Comparison of ENCODE assay signal across 15 mouse cellular contexts in genomic region chr7:36136571-36136970, GRCm38 (mm10).
A peak's percentile ranks its signal among the peaks of the same experiment; 100 is the strongest.
DNase-seq lines count a peak whose midpoint lies in the region; ATAC-seq and TF ChIP-seq lines count a peak whose summit lies in the region.
"Had no signal": no experiment of that assay in that cellular context is flagged by ENCODE, and none has a peak within 500 bp of the region (broad histone marks: within the 10 kb centered on the region; RNA-seq: fewer than 3 reads in every experiment).

No protein-coding gene starts in this region.

- H3K4me2 ChIP-seq in limb, embryonic 11.5 days (ENCODE audit: low read depth, severe bottlenecking) = no peak overlapping the region
- no peak overlapping the region for H3K4me2 ChIP-seq in midbrain, embryonic 11.5 days
- H3K4me2 ChIP-seq: limb, embryonic 12.5 days had no signal

- no peaks in the 10 kb centered on the region for H3K9me3 ChIP-seq in limb, embryonic 11.5 days (ENCODE audit: control insufficient read depth, low read length)
- H3K9me3 ChIP-seq in limb, embryonic 10.5 days (replicated peaks) = no peaks in the 10 kb centered on the region
- no peaks in the 10 kb centered on the region for H3K9me3 ChIP-seq in hindbrain, embryonic 10.5 days
- H3K9me3 ChIP-seq in midbrain, embryonic 11.5 days (ENCODE audit: control insufficient read depth, low read length) = no peaks in the 10 kb centered on the region
- H3K9me3 ChIP-seq: limb, embryonic 12.5 days had no signal

- ATAC-seq in limb, embryonic 11.5 days (ENCODE audit: insufficient number of reproducible peaks, low FRiP score, low TSS enrichment, low read depth) = peak; percentile 47; the same call in 1 of the 2 replicates
- peak; percentile 74 for ATAC-seq in midbrain, embryonic 11.5 days (ENCODE audit: low FRiP score)
- ATAC-seq in frontal cortex, adult (ENCODE audit: low TSS enrichment) = no peak
- ATAC-seq: activated CD4-positive, CD25-positive, alpha-beta regulatory T cell, adult 4 months; CD4-positive, CD25-positive, alpha-beta regulatory T cell, adult 4 months had no signal

- H3K36me3 ChIP-seq in limb, embryonic 11.5 days (ENCODE audit: control insufficient read depth, insufficient read depth, low read length) = no peaks in the 10 kb centered on the region
- H3K36me3 ChIP-seq in limb, embryonic 10.5 days = no peaks in the 10 kb centered on the region
- H3K36me3 ChIP-seq in hindbrain, embryonic 10.5 days = no peaks in the 10 kb centered on the region
- H3K36me3 ChIP-seq in midbrain, embryonic 11.5 days (ENCODE audit: control insufficient read depth, insufficient read depth, low read length) = no peaks in the 10 kb centered on the region
- H3K36me3 ChIP-seq: limb, embryonic 12.5 days had no signal

- H3K9ac ChIP-seq in limb, embryonic 11.5 days (ENCODE audit: low read length) = no peak overlapping the region
- H3K9ac ChIP-seq in midbrain, embryonic 11.5 days (ENCODE audit: low read length) = no peak overlapping the region
- H3K9ac ChIP-seq: limb, embryonic 12.5 days had no signal

- no peak for TF ChIP-seq POLR2A in brain, embryonic 14.5 days (IDR thresholded peaks at IDR 0.05; ENCODE audit: borderline replicate concordance, extremely low read depth, insufficient read depth, insufficient read length, poor library complexity, severe bottlenecking)

- 36% methylated on average over 5 of the region's 5 CpGs for WGBS in limb, embryonic 11.5 days
- WGBS in limb, embryonic 10.5 days = 39% methylated on average over 5 of the region's 5 CpGs
- WGBS in hindbrain, embryonic 10.5 days = 43% methylated on average over 5 of the region's 5 CpGs
- 48% methylated on average over 5 of the region's 5 CpGs for WGBS in midbrain, embryonic 11.5 days

- H3K4me3 ChIP-seq in limb, embryonic 11.5 days (ENCODE audit: low read depth, low read length) = no peak overlapping the region
- H3K4me3 ChIP-seq in limb, embryonic 10.5 days = no peak overlapping the region
- H3K4me3 ChIP-seq in hindbrain, embryonic 10.5 days = no peak overlapping the region
- no peak overlapping the region for H3K4me3 ChIP-seq in midbrain, embryonic 11.5 days (ENCODE audit: low read depth, low read length)
- H3K4me3 ChIP-seq: limb, embryonic 12.5 days had no signal

- TF ChIP-seq CTCF in brain, embryonic 14.5 days (IDR thresholded peaks at IDR 0.05; ENCODE audit: borderline replicate concordance, extremely low read depth, insufficient read depth, insufficient read length) = no peak

- peaks cover 16% of the 10 kb centered on the region for H3K4me1 ChIP-seq in limb, embryonic 11.5 days (ENCODE audit: control insufficient read depth, insufficient read depth, low read length)
- H3K4me1 ChIP-seq in limb, embryonic 10.5 days = peaks cover 55% of the 10 kb centered on the region
- H3K4me1 ChIP-seq in hindbrain, embryonic 10.5 days (replicated peaks) = peaks cover 41% of the 10 kb centered on the region
- peaks cover 3% of the 10 kb centered on the region for H3K4me1 ChIP-seq in midbrain, embryonic 11.5 days (ENCODE audit: control insufficient read depth, insufficient read depth, low read length)

- H3K27ac ChIP-seq in limb, embryonic 11.5 days (replicated peaks; ENCODE audit: low read depth, low read length) = no peak overlapping the region
- no peak overlapping the region for H3K27ac ChIP-seq in limb, embryonic 10.5 days
- peak overlapping the region; percentile 29; the same call in 1 of the 2 replicates for H3K27ac ChIP-seq in hindbrain, embryonic 10.5 days
- no peak overlapping the region for H3K27ac ChIP-seq in midbrain, embryonic 11.5 days (ENCODE audit: low read depth, low read length)
- H3K27ac ChIP-seq: limb, embryonic 12.5 days had no signal

- DNase-seq in limb, embryonic 11.5 days (ENCODE audit: low spot score) = no peak
- DNase-seq in limb, embryonic 10.5 days (ENCODE audit: low spot score) = no peak
- DNase-seq in brain, embryonic 14.5 days (ENCODE audit: low read depth) = peak; percentile 46
- no peak for DNase-seq in hindbrain, embryonic 10.5 days (ENCODE audit: low spot score)
- DNase-seq in midbrain, embryonic 11.5 days (ENCODE audit: low spot score, missing footprints) = no peak
- no peak for DNase-seq in gastrocnemius, postnatal 25 days
- DNase-seq: cerebellum, adult 11 months; heart, postnatal 36 days; kidney, adult 11 months; layer of hippocampus, postnatal 36 days; thymus, postnatal 14 days had no signal

- no peaks in the 10 kb centered on the region for H3K27me3 ChIP-seq in limb, embryonic 11.5 days (ENCODE audit: control insufficient read depth, insufficient read depth, low read length)
- no peaks in the 10 kb centered on the region for H3K27me3 ChIP-seq in limb, embryonic 10.5 days (ENCODE audit: low read depth, poor library complexity, severe bottlenecking)
- H3K27me3 ChIP-seq in hindbrain, embryonic 10.5 days (ENCODE audit: insufficient read depth, poor library complexity, severe bottlenecking) = no peaks in the 10 kb centered on the region
- no peaks in the 10 kb centered on the region for H3K27me3 ChIP-seq in midbrain, embryonic 11.5 days (ENCODE audit: control insufficient read depth, insufficient read depth, low read length)
